Mouse (Mus musculus) kidney, embryonic 15.5 days (tissue): ENCODE measurements at regions not wholly inside any gene's neighbourhood (a gene's known extent, or its start where the extent isn't known, plus 50 kb on each side); places are given as distances from the start of the nearest gene placed in this dataset.
"Not testable (repeated sequence)": the region's sequence is repeated elsewhere in the genome, so short reads cannot be mapped to it uniquely, and the experiment has no call there.

Experiments used
- ATAC-seq: fragments of 200-750 bp; cut with Nextera tagmentation; replicated peaks from 2 replicates; pipeline ENCODE4 v1.8.0; 2017; ENCODE audit warnings: moderate TSS enrichment; ENCODE audit not compliant: low FRiP score
- H3K27ac ChIP-seq: fragments of 300-500 bp; sonication (generic); 2 replicates; pipeline ENCODE4 v1.5.1; 2015; ENCODE audit warnings: mild to moderate bottlenecking, inconsistent platforms
- H3K27me3 ChIP-seq: fragments of 300-500 bp; sonication (generic); 2 replicates; pipeline ENCODE4 v1.6.1; 2015; ENCODE audit warnings: inconsistent platforms
- H3K36me3 ChIP-seq: fragments of 300-500 bp; sonication (generic); 2 replicates; pipeline ENCODE4 v1.6.1; 2015; ENCODE audit warnings: inconsistent platforms
- H3K4me1 ChIP-seq: fragments of 300-500 bp; sonication (generic); 2 replicates; pipeline ENCODE4 v1.6.1; 2015; ENCODE audit warnings: inconsistent platforms
- H3K4me2 ChIP-seq: fragments of 300-500 bp; sonication (generic); 2 replicates; pipeline ENCODE4 v1.6.1; 2015; ENCODE audit warnings: moderate library complexity, mild to moderate bottlenecking, inconsistent platforms
- H3K4me3 ChIP-seq: fragments of 300-500 bp; sonication (generic); replicated peaks from 2 replicates; pipeline ENCODE4 v1.5.1; 2015; ENCODE audit warnings: mild to moderate bottlenecking, inconsistent platforms
- H3K9ac ChIP-seq: fragments of 300-500 bp; sonication (generic); 2 replicates; pipeline ENCODE4 v1.6.1; 2015; ENCODE audit warnings: mild to moderate bottlenecking, inconsistent platforms
- H3K9me3 ChIP-seq: fragments of 300-500 bp; sonication (generic); replicated peaks from 2 replicates; pipeline ENCODE4 v1.6.1; 2016; ENCODE audit warnings: inconsistent platforms
- WGBS: fragments of 180-500 bp; shearing (Covaris S2); methylation state at CpG from one replicate; pipeline ENCODE4 v1.1.7; 2015; ENCODE audit warnings: mixed read lengths; 5-methylcytosine and 5-hydroxymethylcytosine counted together

DNA sequence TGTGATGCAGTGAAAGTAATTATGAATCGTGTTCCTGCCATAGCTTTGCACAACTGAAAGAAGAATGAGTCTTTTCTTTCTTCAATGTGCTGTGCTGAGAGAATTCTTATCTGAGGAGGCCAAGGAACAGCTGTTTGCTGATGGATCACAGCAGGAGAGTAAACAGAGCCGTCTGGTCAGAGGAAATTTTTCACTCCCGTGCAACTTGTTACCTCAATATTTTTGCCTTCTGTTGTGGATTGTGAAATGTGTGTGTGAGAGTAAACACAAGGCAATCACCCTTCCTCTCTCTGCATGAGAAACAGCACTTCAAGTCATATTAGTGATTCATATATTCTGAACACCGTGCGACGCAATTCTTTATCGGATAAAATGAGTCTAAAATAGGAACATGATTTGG, 171.9 kb downstream of the Epm2a start:
- 68% methylated on average over 7 of the region's 7 CpGs for WGBS

DNA sequence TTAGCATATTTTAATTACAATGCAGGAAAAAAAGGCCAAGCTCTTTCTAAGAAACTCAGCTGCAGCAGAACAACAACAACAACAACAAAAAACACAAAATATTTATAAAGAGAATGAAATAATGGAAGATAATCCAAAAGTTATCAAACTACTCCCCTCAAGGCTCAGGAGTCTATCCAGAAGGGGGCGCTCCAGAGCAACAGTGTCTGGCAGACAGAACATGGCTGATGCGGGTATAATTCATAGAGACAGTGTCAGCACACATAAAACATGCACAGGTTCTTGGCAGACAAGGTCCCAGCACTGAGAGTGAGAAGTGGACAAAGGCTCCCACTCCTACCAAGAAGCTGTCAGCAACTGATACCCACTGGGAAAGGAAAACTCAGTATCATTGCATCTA, 173.9 kb downstream of the Epm2a start:
- Histone ChIP-seq H3K4me2 (no peak overlapping the region), H3K36me3 (no peaks in the 10 kb centered on the region), H3K27me3 (no peaks in the 10 kb centered on the region), H3K4me3 (no peak overlapping the region), H3K9me3 (no peaks in the 10 kb centered on the region), H3K4me1 (no peaks in the 10 kb centered on the region), H3K9ac (no peak overlapping the region), H3K27ac (no peak overlapping the region)
- ATAC-seq, result no peak
- 50% methylated on average over 2 of the region's 2 CpGs for WGBS

More for the DNA sequence above, 171.9 kb downstream of the Epm2a start:
- no peaks in the 10 kb centered on the region for H3K36me3 ChIP-seq
- H3K9ac ChIP-seq, result no peak overlapping the region
- H3K4me1 ChIP-seq, result no peaks in the 10 kb centered on the region
- no peaks in the 10 kb centered on the region for H3K9me3 ChIP-seq
- ATAC-seq, result no peak
- H3K27ac ChIP-seq, result no peak overlapping the region
- H3K27me3 ChIP-seq, result no peaks in the 10 kb centered on the region
- no peak overlapping the region for H3K4me3 ChIP-seq
- no peak overlapping the region for H3K4me2 ChIP-seq

DNA sequence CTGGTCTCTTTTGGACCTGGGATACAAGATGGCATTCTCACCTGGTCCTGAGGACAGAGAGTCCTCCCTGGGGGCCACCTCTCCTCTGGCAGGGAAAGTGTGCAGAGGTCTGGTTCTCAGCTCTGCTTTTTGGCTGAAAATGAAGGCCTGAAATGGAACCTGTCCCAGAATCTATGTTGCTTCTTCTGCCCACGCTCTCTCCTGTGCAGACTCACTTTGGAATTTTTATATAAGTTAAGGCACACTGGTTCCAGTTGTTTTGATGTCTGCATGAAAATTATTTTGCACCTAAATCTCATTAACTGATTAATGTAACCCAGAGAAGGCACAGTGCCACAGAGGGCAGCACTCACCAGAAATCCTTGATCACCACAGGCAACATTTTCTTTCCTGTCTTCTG, 188.1 kb downstream of the Epm2a start:
- H3K36me3 ChIP-seq, result no peaks in the 10 kb centered on the region
- no peak for ATAC-seq
- no peak overlapping the region for H3K27ac ChIP-seq
- WGBS, result 90% methylated on average over 1 of the region's 1 CpGs
- no peaks in the 10 kb centered on the region for H3K27me3 ChIP-seq
- no peaks in the 10 kb centered on the region for H3K4me1 ChIP-seq
- H3K9me3 ChIP-seq, result no peaks in the 10 kb centered on the region
- no peak overlapping the region for H3K9ac ChIP-seq
- H3K4me2 ChIP-seq, result no peak overlapping the region
- H3K4me3 ChIP-seq, result no peak overlapping the region

DNA sequence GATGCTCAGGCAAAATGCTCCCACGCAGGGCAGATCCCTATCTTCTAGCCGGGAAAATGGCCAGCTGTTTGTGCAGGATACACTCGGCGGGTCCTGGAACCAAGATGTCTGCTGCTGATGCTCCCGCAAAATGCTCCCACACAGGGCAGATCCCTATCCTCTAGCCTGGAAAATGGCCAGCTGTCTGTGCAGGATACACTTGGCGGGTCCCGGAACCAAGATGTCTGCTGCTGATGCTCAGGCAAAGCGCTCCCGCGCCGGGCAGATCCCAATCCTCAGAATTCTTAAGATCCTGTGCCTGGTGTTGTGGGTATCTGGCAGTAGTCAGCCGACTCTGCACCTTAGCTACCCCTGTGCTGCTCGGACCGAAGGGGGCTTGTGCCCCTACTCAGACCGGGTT, 212.2 kb downstream of the Epm2a start:
- not testable (repeated sequence) for H3K27ac ChIP-seq, H3K4me3 ChIP-seq, H3K36me3 ChIP-seq, ATAC-seq, H3K27me3 ChIP-seq, H3K9ac ChIP-seq, H3K4me2 ChIP-seq, H3K4me1 ChIP-seq, H3K9me3 ChIP-seq
- 90% methylated on average over 15 of the region's 15 CpGs for WGBS

DNA sequence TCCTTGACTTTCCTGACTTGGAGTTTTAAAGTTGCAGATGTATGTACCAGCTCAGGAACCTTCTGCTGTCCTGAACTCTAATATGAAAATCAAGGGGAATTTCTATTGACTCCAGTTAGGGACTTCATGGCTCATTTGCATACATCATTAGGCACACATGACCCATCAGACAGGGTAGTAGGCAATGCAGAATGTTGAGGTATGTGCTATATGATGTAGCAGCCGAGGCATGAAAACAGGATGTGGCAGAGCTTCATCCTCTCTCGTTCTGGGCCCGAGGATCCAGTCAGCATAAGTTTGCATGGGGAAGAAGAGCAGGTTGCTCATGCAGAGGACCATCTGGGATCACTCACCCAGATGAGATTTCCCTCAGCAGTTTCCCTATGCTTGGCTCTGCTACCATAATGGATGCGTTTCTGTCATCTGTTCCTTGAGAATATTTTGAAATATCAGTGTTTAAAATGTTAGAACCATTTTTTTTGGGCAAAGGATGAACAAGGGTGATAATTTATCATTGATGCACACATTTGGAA, 227.4 kb downstream of the Epm2a start:
- WGBS, result 85% methylated on average over 4 of the region's 4 CpGs
- no peak for ATAC-seq
- Histone ChIP-seq H3K9me3 (no peaks in the 10 kb centered on the region), H3K27me3 (no peaks in the 10 kb centered on the region), H3K36me3 (no peaks in the 10 kb centered on the region), H3K4me2 (no peak overlapping the region), H3K4me1 (no peaks in the 10 kb centered on the region), H3K9ac (no peak overlapping the region), H3K4me3 (no peak overlapping the region), H3K27ac (no peak overlapping the region)

DNA sequence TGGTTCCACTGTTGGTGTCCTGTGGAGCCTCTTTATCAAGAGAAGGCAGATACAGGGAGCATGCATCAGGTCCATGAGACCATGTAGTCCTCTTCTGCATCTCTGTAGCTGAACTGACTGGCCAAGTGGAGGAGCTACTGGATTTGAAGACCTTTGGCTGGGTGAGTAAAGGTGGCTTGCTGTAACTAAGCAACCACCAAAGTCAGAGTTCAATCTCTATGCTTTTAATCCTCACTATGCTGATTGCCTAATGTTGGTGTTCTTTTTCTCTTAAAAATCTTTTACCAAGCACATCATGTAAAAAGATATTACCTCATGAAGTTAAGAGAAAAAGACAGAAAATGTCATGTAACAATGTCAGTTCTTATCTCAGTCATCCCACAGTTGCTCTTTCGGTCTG, 265.2 kb downstream of the Epm2a start:
- H3K27me3 ChIP-seq, result no peaks in the 10 kb centered on the region
- H3K27ac ChIP-seq, result no peak overlapping the region
- H3K4me3 ChIP-seq, result no peak overlapping the region
- H3K4me1 ChIP-seq, result no peaks in the 10 kb centered on the region
- no peaks in the 10 kb centered on the region for H3K36me3 ChIP-seq
- H3K9me3 ChIP-seq, result no peaks in the 10 kb centered on the region
- no peak overlapping the region for H3K4me2 ChIP-seq
- 94% methylated on average over 1 of the region's 1 CpGs for WGBS
- no peak for ATAC-seq
- H3K9ac ChIP-seq, result no peak overlapping the region

DNA sequence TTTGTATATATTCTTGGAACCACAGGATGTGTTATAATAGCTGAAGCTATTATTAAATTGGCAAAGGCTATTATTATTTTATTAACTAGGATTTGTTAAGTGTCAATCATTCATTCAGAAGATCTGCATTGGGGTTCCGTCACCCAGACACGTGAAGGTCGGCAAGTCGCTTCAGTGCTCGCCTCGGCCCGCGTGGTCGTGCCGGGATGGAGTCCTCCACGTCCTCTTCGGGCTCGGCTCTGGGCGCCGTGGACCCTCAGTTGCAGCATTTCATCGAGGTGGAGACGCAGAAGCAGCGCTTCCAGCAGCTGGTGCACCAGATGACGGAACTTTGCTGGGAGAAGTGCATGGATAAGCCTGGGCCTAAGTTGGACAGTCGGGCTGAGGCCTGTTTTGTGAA, 265.9 kb downstream of the Epm2a start:
- ATAC-seq, H3K4me1 ChIP-seq, H3K9me3 ChIP-seq, H3K36me3 ChIP-seq, H3K4me3 ChIP-seq, H3K27ac ChIP-seq, H3K4me2 ChIP-seq, H3K9ac ChIP-seq, H3K27me3 ChIP-seq: not testable (repeated sequence)
- WGBS, result 92% methylated on average over 20 of the region's 20 CpGs

DNA sequence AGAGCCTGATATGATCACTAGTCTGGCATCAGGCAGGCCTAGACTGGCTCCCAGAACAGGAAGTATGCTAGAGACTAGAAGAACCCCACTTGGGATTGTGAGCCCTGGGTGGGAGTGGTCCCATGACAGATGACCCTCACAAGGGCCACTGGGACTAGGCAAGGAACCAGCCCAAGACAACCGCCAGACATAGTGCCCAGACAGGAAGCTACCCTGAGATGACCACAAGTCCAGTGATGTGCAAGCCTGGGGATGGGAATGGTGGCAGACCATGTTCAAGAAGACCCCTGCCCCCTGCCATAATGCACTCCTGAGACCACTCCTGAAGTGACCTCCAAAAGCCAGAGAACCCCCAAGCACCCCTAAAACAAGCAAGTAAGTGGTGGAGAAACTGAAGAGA, 304.9 kb downstream of the Epm2a start:
- Histone ChIP-seq H3K36me3 (no peaks in the 10 kb centered on the region), H3K4me2 (no peak overlapping the region), H3K27ac (no peak overlapping the region), H3K4me1 (no peaks in the 10 kb centered on the region), H3K27me3 (no peaks in the 10 kb centered on the region), H3K4me3 (no peak overlapping the region), H3K9me3 (no peaks in the 10 kb centered on the region), H3K9ac (no peak overlapping the region)
- WGBS, result 94% methylated on average over 1 of the region's 1 CpGs
- ATAC-seq, result no peak

DNA sequence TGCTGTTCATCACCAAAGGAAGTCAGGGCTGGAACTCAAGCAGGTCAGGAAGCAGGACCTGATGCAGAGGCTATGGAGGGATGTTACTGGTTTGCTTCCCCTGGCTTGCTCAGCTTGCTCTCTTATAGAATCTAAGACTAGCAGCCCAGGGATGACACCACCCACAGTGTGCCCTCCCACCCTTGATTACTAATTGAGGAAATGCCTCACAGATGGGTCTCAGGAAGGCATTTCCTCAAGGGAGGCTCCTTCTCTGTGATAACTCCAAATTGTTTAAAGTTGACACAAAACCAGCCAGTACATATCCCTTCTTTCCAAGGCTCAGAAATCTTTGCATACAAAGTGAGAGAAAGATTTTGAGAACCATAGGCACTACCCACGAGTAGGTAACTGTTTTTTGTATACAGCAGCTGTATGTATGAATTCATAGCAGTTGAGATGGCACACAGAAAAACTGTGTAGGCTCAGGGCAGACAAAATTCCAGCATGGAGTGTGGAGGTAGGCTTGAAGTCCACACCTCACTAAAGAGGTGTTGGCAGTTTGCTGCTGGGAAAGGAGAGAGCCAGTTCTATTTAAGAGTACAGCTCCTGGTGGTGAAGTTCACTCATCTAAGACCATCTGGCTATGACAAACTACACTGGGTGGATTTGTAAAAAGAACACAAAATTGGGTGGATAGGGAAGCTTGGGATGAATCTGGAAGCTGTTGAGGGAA, 317.0 kb downstream of the Epm2a start:
- no peak overlapping the region for H3K4me2 ChIP-seq
- H3K27me3 ChIP-seq, result no peaks in the 10 kb centered on the region
- no peaks in the 10 kb centered on the region for H3K36me3 ChIP-seq
- no peak overlapping the region for H3K9ac ChIP-seq
- H3K4me3 ChIP-seq, result no peak overlapping the region
- H3K27ac ChIP-seq, result no peak overlapping the region
- no peak for ATAC-seq
- no peaks in the 10 kb centered on the region for H3K4me1 ChIP-seq
- whole genome bisulfite sequencing, result 61% methylated on average over 1 of the region's 1 CpGs
- no peaks in the 10 kb centered on the region for H3K9me3 ChIP-seq

DNA sequence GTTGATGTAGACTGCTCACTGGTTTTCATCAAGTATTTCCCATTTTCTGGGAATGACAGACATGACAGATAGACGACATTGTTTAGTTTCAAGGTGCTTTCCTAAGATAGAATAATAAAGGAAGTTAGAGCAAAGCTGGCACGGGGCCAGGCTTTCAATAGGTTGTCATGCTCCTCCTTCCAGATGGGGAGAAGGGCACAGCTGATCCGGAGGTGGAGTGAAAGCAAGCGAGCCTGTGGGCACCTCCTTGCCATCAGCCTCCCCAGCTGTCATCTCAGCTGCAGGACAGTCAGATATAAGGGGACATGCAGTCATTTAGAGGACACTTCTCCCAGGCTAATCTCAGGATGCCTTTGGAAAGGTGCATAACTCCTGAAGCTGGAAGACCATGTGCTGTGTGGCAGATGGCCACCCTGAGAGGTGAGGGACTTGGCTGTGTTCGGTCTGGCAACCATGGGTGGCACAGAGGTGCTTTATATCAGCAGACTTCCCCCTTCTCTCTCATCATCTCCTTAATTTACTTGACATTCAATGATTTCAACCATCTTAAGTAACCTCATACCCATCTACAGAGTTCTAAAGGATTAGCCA, 318.6 kb downstream of the Epm2a start:
- Histone ChIP-seq H3K27me3 (no peaks in the 10 kb centered on the region), H3K36me3 (no peaks in the 10 kb centered on the region), H3K4me3 (no peak overlapping the region), H3K4me2 (no peak overlapping the region), H3K9ac (no peak overlapping the region), H3K27ac (no peak overlapping the region), H3K9me3 (no peaks in the 10 kb centered on the region), H3K4me1 (no peaks in the 10 kb centered on the region)
- no peak for ATAC-seq
- 61% methylated on average over 5 of the region's 5 CpGs for WGBS

DNA sequence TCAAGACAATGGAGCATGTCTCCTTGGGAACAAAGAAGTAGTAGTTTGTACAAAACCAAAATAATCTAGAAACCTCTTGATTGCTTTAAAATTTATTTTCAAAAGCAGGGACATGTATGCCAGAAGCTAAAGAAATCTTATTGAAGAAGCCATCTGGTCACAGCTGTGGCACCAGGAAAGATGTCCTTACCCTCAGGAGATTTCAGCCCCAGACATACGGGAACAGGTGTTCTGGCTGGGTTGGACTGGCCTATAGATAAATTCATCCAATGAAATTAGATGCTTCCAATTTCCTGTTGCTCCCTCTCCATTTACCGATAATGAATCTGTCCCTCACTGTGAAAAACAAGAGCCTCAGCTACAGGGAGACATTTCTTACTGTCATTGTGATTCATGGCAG, 366.5 kb downstream of the Epm2a start:
- Histone ChIP-seq H3K27me3 (no peaks in the 10 kb centered on the region), H3K4me2 (no peak overlapping the region), H3K4me1 (no peaks in the 10 kb centered on the region), H3K27ac (no peak overlapping the region), H3K9ac (no peak overlapping the region), H3K4me3 (no peak overlapping the region), H3K9me3 (no peaks in the 10 kb centered on the region), H3K36me3 (no peaks in the 10 kb centered on the region)
- WGBS, result 36% methylated on average over 2 of the region's 2 CpGs
- no peak for ATAC-seq

DNA sequence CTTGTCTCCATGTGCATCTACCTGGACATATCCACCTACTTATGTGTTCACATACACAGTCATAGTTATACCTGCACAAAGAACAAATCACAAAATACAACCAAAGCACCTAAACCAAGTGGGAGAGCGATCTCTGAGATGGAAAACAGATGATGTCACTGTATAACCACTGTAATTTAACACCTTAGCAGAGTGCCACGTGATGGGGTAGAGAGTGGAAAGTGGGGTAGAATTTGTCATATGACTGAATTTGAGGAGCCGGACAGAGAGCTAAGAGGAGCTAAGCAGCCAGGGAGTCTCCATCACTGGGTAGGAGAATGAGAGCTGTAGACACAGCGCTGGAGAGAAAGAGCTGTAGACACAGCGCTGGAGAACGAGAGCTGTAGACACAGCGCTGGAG, 381.6 kb downstream of the Epm2a start:
- no peak overlapping the region for H3K4me2 ChIP-seq
- no peaks in the 10 kb centered on the region for H3K27me3 ChIP-seq
- H3K36me3 ChIP-seq, result no peaks in the 10 kb centered on the region
- no peak overlapping the region for H3K4me3 ChIP-seq
- no peak for ATAC-seq
- WGBS, result 79% methylated on average over 7 of the region's 7 CpGs
- no peaks in the 10 kb centered on the region for H3K4me1 ChIP-seq
- no peak overlapping the region for H3K27ac ChIP-seq
- no peak overlapping the region for H3K9ac ChIP-seq
- H3K9me3 ChIP-seq, result no peaks in the 10 kb centered on the region

DNA sequence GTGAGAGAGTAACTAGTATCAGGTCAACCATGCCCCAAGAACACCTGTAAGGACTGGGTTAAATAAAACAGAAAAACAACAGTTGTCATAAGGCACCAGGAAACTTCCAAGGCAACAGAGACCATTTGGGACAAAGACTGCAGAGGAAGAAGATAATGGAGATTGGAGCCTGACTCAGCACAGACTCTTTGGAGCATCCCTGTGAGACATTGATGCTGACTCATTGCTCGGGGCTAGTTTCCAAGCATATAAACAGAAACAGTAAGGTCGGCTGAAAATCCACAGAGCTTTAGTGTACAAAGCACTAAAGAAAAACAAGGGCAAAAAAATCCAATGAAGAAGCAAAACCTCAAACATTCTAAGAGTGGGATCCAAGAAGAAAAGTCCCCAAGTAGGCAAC, 386.3 kb downstream of the Epm2a start:
- no peaks in the 10 kb centered on the region for H3K36me3 ChIP-seq
- no peaks in the 10 kb centered on the region for H3K4me1 ChIP-seq
- H3K9me3 ChIP-seq, result no peaks in the 10 kb centered on the region
- no peak for ATAC-seq
- WGBS, result 67% methylated on average over 2 of the region's 2 CpGs
- H3K4me2 ChIP-seq, result no peak overlapping the region
- no peak overlapping the region for H3K27ac ChIP-seq
- H3K27me3 ChIP-seq, result no peaks in the 10 kb centered on the region
- H3K4me3 ChIP-seq, result no peak overlapping the region
- H3K9ac ChIP-seq, result no peak overlapping the region
